Mouse (Mus musculus): ENCODE data around the gene Cd5. TPM values are rescaled to one million over a fixed set of nuclear protein-coding genes. Genes with fewer than 3 reads are reported as not detected.

Cd5 gene
- total RNA-seq, 2 experiments from 2014 or later = 0.16 to 0.37 TPM

GRCm38 (mm10) chr19:10735861-10736260 is 2.9 kb downstream of the Cd5 start:
- intact Hi-C loops (cut with DNase I) = no loop called here
- H3K27ac ChIP-seq = no peak overlapping the region
- no peak overlapping the region for H3K4me3 ChIP-seq
- TF ChIP-seq CTCF (IDR thresholded peaks at IDR 0.05) = no peak
- no peak for DNase-seq (ENCODE audit: extremely low spot score in 1 of 2, low spot score in 2 of 2)

- TF ChIP-seq CTCF (IDR thresholded peaks at IDR 0.05) = no peak
- intact Hi-C loops (cut with DNase I) = no loop called here
Observed at GRCm38 (mm10) chr19:10735061-10735460, 3.7 kb downstream of the Cd5 start.

DNA sequence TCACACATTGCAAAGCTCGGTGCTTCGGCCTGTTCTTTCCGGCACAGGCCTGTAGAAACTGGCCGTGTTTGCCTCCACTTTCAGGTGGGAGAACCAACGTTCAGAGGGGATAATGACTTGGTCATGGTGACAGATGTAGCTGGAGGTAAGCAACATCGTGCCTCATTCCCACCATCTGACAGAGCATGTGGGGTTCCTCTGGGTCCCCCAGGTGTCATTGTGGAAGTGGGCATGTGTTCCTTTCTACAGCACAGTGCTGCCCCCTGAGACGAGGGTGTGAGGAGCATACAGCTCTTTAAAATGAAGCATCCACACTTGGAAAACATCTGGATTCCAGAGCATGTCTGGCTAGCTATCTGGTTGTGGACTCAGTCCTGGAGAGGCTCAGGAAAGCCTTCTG is 4.2 kb downstream of the Cd5 start:
- Histone ChIP-seq H3K27ac (no peak overlapping the region), H3K4me3 (no peak overlapping the region)
- no peak for TF ChIP-seq CTCF (IDR thresholded peaks at IDR 0.05)
- intact Hi-C loops (cut with DNase I) = no loop called here
- no peak for DNase-seq (ENCODE audit: extremely low spot score in 1 of 2, low spot score in 2 of 2)

More at GRCm38 (mm10) chr19:10735061-10735460, 3.7 kb downstream of the Cd5 start:
- Histone ChIP-seq H3K4me3 (no peak overlapping the region), H3K27ac (no peak overlapping the region)
- no peak for DNase-seq (ENCODE audit: extremely low spot score in 1 of 2, low spot score in 2 of 2)

DNA sequence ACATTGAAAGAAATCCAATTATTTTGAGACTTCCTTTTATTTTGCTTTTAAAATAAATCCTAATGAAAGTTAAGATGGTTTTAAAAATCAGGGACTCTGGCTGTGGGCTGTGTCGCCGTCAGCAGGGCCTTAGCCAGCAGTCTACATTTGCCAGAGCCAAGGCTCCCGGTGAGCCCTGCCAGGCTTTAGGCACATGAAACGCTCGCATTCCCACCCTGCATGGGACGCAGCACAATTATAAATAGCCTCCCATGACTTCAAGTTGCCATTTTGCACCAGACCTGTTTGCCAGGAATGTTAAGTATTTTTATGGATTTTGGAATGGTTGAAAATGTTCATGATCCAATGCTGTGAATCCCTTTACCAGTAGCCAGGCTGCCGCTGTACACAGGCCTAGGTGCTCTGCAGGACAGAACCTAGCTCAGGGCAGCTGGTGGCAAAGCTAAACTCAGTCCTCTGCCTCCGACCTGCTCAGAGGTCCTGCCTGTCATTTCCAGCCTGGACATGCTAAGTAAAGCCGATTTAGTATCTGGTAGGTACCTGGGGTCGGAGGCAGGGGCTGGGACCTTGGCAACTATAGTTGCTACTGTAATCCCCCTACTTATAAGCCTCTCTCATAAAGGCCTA is 5.2 kb downstream of the Cd5 start:
- H3K27ac ChIP-seq = no peak overlapping the region; the same call in 1 of the 2 replicates
- intact Hi-C loops (cut with DNase I) = no loop called here
- H3K4me3 ChIP-seq = no peak overlapping the region
- no peak for DNase-seq (ENCODE audit: extremely low spot score in 1 of 2, low spot score in 2 of 2)
- TF ChIP-seq CTCF (IDR thresholded peaks at IDR 0.05) = no peak

DNA sequence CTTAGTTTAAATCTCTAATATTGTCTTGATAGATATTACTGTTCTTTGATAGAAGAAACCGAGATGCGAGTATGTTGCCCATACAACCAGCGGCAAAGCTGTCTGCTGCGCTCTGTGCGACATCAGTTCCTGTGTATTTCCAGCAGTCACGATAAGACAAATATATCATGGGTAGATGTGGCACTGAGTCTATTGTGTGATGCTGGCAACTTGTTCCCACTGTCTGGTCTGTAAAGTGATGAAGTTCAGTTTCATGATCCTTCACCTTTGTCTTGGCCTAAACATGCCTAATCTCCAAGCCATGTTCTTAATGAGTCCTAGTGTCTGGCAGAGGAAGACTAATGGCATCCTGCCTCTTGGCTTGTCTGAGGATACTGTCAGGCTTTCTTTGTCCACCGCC is 6.1 kb downstream of the Cd5 start:
- no peak for DNase-seq (ENCODE audit: extremely low spot score in 1 of 2, low spot score in 2 of 2)
- Histone ChIP-seq H3K27ac (0 out of 2 replicates have a peak overlapping the region, but pooled peaks have one; percentile 17), H3K4me3 (no peak overlapping the region)
- intact Hi-C loops (cut with DNase I) = no loop called here
- TF ChIP-seq CTCF (IDR thresholded peaks at IDR 0.05) = no peak

GRCm38 (mm10) chr19:10731975-10732374 is 6.8 kb downstream of the Cd5 start:
- TF ChIP-seq CTCF (IDR thresholded peaks at IDR 0.05) = no peak
- no peak for DNase-seq (ENCODE audit: extremely low spot score in 1 of 2, low spot score in 2 of 2)
- Histone ChIP-seq H3K27ac (no peak overlapping the region), H3K4me3 (no peak overlapping the region)
- intact Hi-C loops (cut with DNase I) = no loop called here

DNA sequence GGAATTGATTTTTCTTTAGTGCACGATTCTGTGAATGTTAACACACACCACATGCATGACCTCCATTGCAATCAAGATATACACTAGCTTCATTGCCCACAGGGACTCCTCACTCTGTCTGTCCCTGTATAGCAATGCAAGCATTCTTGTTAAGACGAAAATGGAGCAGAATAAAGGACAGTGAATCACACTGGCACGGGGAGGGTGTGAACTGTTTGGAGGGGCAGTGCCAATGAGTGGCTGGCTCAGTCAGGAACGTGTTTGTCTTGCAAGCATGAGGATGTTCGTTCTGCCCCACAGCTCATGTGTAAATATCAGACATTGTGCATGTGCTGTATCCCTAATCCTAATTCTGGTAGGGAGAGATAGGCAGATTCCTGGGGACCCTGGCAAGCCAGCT is 8.3 kb downstream of the Cd5 start:
- intact Hi-C loops (cut with DNase I) = no loop called here
- no peak for TF ChIP-seq CTCF (IDR thresholded peaks at IDR 0.05)
- peak overlapping the region; percentile 19; the same call in 1 of the 2 replicates for H3K27ac ChIP-seq
- no peak overlapping the region for H3K4me3 ChIP-seq
- no peak for DNase-seq (ENCODE audit: extremely low spot score in 1 of 2, low spot score in 2 of 2)

- no peak for TF ChIP-seq CTCF (IDR thresholded peaks at IDR 0.05)
- intact Hi-C loops (cut with DNase I) = no loop called here
- no peak for DNase-seq (ENCODE audit: extremely low spot score in 1 of 2, low spot score in 2 of 2)
- no peak overlapping the region for H3K4me3 ChIP-seq
- peak overlapping the region; percentile 19; the same call in 1 of the 2 replicates for H3K27ac ChIP-seq
Observed at GRCm38 (mm10) chr19:10729889-10730288, 8.9 kb downstream of the Cd5 start.

GRCm38 (mm10) chr19:10724629-10725363 is 14.0 kb downstream of the Cd5 start:
- no peak overlapping the region for H3K27ac ChIP-seq
- no peak for TF ChIP-seq CTCF (IDR thresholded peaks at IDR 0.05)

GRCm38 (mm10) chr19:10723649-10724048 is 15.2 kb downstream of the Cd5 start:
- intact Hi-C loops (cut with DNase I) = no loop called here
- no peak overlapping the region for H3K27ac ChIP-seq

More at GRCm38 (mm10) chr19:10724629-10725363, 14.0 kb downstream of the Cd5 start:
- no peak overlapping the region for H3K4me3 ChIP-seq
- intact Hi-C loops (cut with DNase I) = no loop called here
- DNase-seq (ENCODE audit: extremely low spot score in 1 of 2, low spot score in 2 of 2) = no peak

DNA sequence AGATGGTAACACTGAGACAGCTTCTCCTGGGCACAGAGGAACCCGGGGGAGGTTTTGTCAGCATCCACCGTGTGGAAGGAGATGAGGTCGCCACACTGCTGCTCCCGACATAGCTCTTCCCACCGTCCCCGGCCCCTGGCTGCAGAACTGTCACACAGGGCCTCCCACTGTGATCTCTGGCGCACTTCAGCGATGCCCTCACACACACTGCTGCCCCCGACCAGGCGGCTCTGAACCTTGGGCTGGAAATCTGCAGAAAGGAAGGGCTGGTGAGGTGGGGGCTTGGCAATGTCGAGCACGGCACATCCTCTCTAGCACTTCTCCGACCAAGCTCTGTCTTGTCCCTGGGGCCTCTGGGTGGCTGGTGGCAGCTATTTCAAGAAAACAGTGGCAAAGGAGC is 15.7 kb downstream of the Cd5 start:
- Histone ChIP-seq H3K4me3 (no peak overlapping the region), H3K27ac (no peak overlapping the region)
- intact Hi-C loops (cut with DNase I) = no loop called here
- DNase-seq (ENCODE audit: extremely low spot score in 1 of 2, low spot score in 2 of 2) = no peak
- no peak for TF ChIP-seq CTCF (IDR thresholded peaks at IDR 0.05)

More at GRCm38 (mm10) chr19:10723649-10724048, 15.2 kb downstream of the Cd5 start:
- no peak for DNase-seq (ENCODE audit: extremely low spot score in 1 of 2, low spot score in 2 of 2)
- H3K4me3 ChIP-seq = no peak overlapping the region
- TF ChIP-seq CTCF (IDR thresholded peaks at IDR 0.05) = no peak

DNA sequence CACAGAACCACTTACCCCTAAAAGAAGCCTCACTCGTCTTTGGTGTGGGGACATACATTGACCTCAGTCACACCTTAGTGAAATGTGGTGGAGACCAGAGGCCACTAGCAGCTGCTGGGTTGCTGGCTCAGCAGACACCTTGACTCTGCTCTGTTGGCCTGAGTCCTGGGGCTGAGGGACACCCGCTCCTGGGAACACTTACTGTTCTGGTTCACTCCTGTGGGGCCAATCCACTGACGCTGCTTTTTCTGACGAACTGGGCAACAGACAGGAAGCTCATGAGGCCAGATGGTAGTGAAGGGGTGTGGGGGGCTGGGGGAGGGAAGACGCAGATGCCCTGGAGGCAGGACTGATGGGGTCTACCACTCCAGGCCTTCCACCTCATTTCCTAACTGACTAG is 17.7 kb downstream of the Cd5 start:
- Histone ChIP-seq H3K4me3 (no peak overlapping the region), H3K27ac (no peak overlapping the region)
- intact Hi-C loops (cut with DNase I) = no loop called here
- TF ChIP-seq CTCF (IDR thresholded peaks at IDR 0.05) = no peak
- no peak for DNase-seq (ENCODE audit: extremely low spot score in 1 of 2, low spot score in 2 of 2)
